Mouse (Mus musculus) stomach, embryonic 14.5 days (tissue): ENCODE results near the gene Hlx. TPM values are rescaled to one million over a fixed set of nuclear protein-coding genes. Genes with fewer than 3 reads are reported as not detected.

Experiments
- ATAC-seq: fragments of 200-750 bp; cut with Nextera tagmentation; 2 replicates; pipeline ENCODE4 v1.8.0; 2017; ENCODE audit warnings: low read depth, moderate TSS enrichment; ENCODE audit not compliant: insufficient number of reproducible peaks, insufficient read depth, low FRiP score
- H3K27ac ChIP-seq: fragments of 300-500 bp; sonication (generic); 2 replicates; pipeline ENCODE4 v1.5.1; 2014; ENCODE audit warnings: mild to moderate bottlenecking, low read length, moderate library complexity, mixed read lengths
- H3K27me3 ChIP-seq: fragments of 300-500 bp; sonication (generic); 2 replicates; pipeline ENCODE4 v1.6.1; 2014; ENCODE audit warnings: low read length, control low read depth, mixed read lengths; ENCODE audit not compliant: control insufficient read depth, insufficient read depth
- H3K36me3 ChIP-seq: fragments of 300-500 bp; sonication (generic); 2 replicates; pipeline ENCODE4 v1.6.1; 2014; ENCODE audit warnings: mild to moderate bottlenecking, control low read depth, low read length, moderate library complexity, mixed read lengths; ENCODE audit not compliant: control insufficient read depth, insufficient read depth
- H3K4me1 ChIP-seq: fragments of 300-500 bp; sonication (generic); 2 replicates; pipeline ENCODE4 v1.6.1; 2014; ENCODE audit warnings: low read length, control low read depth, mixed read lengths; ENCODE audit not compliant: control insufficient read depth, insufficient read depth
- H3K4me2 ChIP-seq: fragments of 300-500 bp; sonication (generic); replicated peaks from 2 replicates; pipeline ENCODE4 v1.6.1; 2014; ENCODE audit warnings: low read depth, low read length, control low read depth
- H3K4me3 ChIP-seq: fragments of 300-500 bp; sonication (generic); 2 replicates; pipeline ENCODE4 v1.5.1; 2014; ENCODE audit warnings: low read depth, low read length, control low read depth
- H3K9ac ChIP-seq: fragments of 300-500 bp; sonication (generic); replicated peaks from 2 replicates; pipeline ENCODE4 v1.6.1; 2014; ENCODE audit warnings: low read depth, mild to moderate bottlenecking, control low read depth, low read length, moderate library complexity, mixed read lengths
- H3K9me3 ChIP-seq: fragments of 300-500 bp; sonication (generic); 2 replicates; pipeline ENCODE4 v1.6.1; 2016; ENCODE audit warnings: low read depth, low read length, control low read depth; ENCODE audit not compliant: control insufficient read depth
- WGBS: fragments of 180-500 bp; shearing (Covaris S2); extraction: QIAGEN DNeasy Blood & Tissue Kit; methylation state at CpG from one replicate; pipeline ENCODE4 v1.1.7; 2014; 5-methylcytosine and 5-hydroxymethylcytosine counted together
- polyA plus RNA-seq: library from polyadenylated mRNA; unstranded; fragments of >200 nt; fragmentation: Nextera tagmentation; extraction: Ambion mirVana; gene quantifications from 2 replicates; pipeline ENCODE4 v1.2.1, GENCODE M21; 2014

Hlx gene
- polyA plus RNA-seq, 1 experiment from 2014 or later = 10.8 TPM

- Histone ChIP-seq H3K4me1 (no peaks in the 10 kb centered on the region), H3K27ac (no peak overlapping the region), H3K9me3 (no peaks in the 10 kb centered on the region), H3K9ac (no peak overlapping the region), H3K36me3 (no peaks in the 10 kb centered on the region), H3K27me3 (no peaks in the 10 kb centered on the region), H3K4me2 (no peak overlapping the region), H3K4me3 (no peak overlapping the region)
- ATAC-seq = no peak
- WGBS = 54% methylated on average over 3 of the region's 3 CpGs
Observed at GRCm38 (mm10) chr1:184763866-184764265, 31.4 kb upstream of the Hlx start.

DNA sequence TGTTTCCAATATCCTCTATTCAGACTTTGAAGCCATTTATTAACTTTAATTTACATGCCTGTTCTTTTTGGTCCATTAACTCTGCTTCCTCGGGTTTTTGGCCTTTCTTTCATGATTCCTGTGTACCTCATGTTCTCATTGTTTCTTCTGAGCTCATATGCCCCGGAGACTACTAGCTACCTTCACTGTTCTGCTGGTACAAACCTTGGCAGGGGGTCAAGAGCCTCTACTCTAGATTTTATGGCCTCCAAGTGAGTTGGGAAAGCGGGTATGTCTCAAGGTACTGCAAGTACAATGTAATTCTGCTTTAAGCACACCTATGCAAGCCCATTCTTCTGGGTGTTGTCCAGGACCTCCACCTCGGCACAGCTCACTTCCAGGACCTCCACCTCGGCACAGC lies 30.5 kb upstream of the Hlx start:
- H3K9ac ChIP-seq = no peak overlapping the region
- H3K4me3 ChIP-seq = no peak overlapping the region
- no peaks in the 10 kb centered on the region for H3K27me3 ChIP-seq
- H3K9me3 ChIP-seq = no peaks in the 10 kb centered on the region
- H3K27ac ChIP-seq = no peak overlapping the region
- WGBS = 74% methylated on average over 5 of the region's 5 CpGs
- ATAC-seq = no peak
- no peak overlapping the region for H3K4me2 ChIP-seq
- no peaks in the 10 kb centered on the region for H3K4me1 ChIP-seq
- H3K36me3 ChIP-seq = no peaks in the 10 kb centered on the region

DNA sequence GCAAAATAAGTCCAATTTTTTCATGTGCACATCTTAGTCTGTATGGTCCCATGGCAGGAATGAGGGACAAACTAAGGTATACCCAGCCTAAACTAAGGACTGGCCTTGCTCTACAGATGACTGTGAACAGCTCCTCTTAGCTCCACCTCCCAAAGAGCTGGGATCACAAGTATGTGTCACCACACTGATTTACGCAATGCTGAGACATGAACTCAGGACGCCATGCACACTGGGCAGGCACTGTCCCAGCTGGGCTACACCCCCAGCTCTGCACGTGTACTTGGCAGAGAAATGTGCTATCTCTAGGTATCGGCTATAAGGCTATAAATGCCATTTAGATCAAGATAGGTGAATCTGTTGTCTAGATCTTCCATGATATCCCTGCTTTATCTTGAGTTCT lies 29.6 kb upstream of the Hlx start:
- WGBS = 72% methylated on average over 4 of the region's 4 CpGs
- Histone ChIP-seq H3K36me3 (no peaks in the 10 kb centered on the region), H3K27me3 (no peaks in the 10 kb centered on the region), H3K9ac (no peak overlapping the region), H3K4me2 (no peak overlapping the region), H3K4me1 (no peaks in the 10 kb centered on the region), H3K9me3 (no peaks in the 10 kb centered on the region), H3K27ac (no peak overlapping the region), H3K4me3 (no peak overlapping the region)
- ATAC-seq = no peak

DNA sequence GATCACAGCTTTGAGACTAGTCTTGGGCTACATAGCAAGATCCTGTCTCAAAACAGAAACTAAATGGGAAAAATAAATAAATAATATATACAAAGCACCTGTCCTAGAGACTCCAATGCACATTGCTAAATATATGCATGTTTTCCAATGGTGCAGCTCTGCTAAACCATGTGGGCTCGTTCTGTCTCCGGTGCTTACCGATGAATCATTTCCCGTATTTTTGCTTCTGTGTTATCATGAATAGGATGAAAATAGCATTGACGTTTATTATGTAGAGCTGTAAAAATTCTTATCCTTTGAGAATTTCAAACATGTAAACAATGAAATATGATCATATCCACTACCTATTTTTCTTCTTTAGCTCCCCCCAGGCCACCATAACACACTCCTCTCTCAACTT lies 20.3 kb upstream of the Hlx start:
- Histone ChIP-seq H3K9ac (no peak overlapping the region), H3K27me3 (no peaks in the 10 kb centered on the region), H3K36me3 (no peaks in the 10 kb centered on the region), H3K9me3 (no peaks in the 10 kb centered on the region), H3K4me1 (no peaks in the 10 kb centered on the region; the same call in 1 of the 2 replicates), H3K27ac (no peak overlapping the region), H3K4me3 (no peak overlapping the region), H3K4me2 (no peak overlapping the region)
- 78% methylated on average over 5 of the region's 5 CpGs for WGBS
- ATAC-seq = no peak

DNA sequence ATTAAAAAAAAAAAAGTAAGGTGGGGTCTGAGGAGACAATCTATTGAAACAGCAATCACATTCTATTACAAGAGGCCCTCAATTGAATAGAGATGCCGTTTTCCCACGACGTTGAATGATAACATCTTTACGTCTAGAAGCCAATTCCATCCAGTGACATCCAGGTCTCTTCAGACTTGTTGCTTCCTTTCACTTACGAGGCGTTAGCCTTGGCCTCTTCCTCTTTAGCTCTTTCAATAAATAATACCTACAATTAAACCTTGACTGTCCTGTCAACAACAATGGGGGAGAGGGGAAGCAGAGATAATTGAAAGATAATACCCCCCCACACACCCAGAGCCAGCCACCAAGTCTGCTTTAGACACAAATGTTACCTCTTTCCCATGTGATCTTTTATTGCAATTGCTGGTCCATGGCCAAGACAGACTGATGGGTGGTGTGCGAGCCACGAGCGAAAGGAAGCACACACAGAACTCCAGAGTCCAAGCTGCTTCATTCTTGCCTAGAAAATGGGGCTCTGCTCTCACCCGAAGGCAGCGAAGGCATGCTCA lies 17.8 kb upstream of the Hlx start:
- H3K27ac ChIP-seq = no peak overlapping the region
- 82% methylated on average over 11 of the region's 11 CpGs for WGBS
- no peaks in the 10 kb centered on the region for H3K9me3 ChIP-seq
- no peaks in the 10 kb centered on the region for H3K27me3 ChIP-seq
- no peak overlapping the region for H3K9ac ChIP-seq
- H3K4me1 ChIP-seq = no peaks in the 10 kb centered on the region; the same call in 1 of the 2 replicates
- no peak overlapping the region for H3K4me3 ChIP-seq
- H3K36me3 ChIP-seq = no peaks in the 10 kb centered on the region
- no peak overlapping the region for H3K4me2 ChIP-seq
- no peak for ATAC-seq

DNA sequence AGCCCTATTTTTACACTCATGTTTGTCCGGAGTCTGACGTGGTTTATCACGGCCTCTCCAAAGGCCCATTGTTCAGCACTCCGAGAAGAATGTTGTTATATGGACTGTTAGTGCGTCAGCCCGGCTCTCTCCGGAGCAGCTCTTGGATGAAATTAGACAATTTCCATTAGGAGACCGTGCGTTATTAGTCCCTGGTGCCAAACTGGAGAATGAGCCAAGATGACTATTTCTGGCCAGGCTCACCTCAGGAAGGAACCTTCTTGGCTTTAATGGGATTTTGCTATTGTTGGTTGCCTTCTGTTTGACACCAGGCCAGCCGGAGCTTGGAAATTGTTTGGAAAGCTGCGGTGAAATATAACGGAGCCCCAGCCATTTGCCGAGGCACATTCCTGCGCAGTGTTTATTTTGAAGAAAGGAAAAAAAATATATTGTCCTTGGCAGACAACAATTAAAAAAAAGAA lies 16.3 kb upstream of the Hlx start:
- H3K36me3 ChIP-seq = no peaks in the 10 kb centered on the region
- no peak overlapping the region for H3K27ac ChIP-seq
- WGBS = 26% methylated on average over 14 of the region's 14 CpGs
- H3K9ac ChIP-seq = no peak overlapping the region
- no peak overlapping the region for H3K4me3 ChIP-seq
- ATAC-seq = no peak
- no peak overlapping the region for H3K4me2 ChIP-seq
- H3K9me3 ChIP-seq = no peaks in the 10 kb centered on the region
- H3K27me3 ChIP-seq = no peaks in the 10 kb centered on the region
- no peaks in the 10 kb centered on the region; the same call in 1 of the 2 replicates for H3K4me1 ChIP-seq

DNA sequence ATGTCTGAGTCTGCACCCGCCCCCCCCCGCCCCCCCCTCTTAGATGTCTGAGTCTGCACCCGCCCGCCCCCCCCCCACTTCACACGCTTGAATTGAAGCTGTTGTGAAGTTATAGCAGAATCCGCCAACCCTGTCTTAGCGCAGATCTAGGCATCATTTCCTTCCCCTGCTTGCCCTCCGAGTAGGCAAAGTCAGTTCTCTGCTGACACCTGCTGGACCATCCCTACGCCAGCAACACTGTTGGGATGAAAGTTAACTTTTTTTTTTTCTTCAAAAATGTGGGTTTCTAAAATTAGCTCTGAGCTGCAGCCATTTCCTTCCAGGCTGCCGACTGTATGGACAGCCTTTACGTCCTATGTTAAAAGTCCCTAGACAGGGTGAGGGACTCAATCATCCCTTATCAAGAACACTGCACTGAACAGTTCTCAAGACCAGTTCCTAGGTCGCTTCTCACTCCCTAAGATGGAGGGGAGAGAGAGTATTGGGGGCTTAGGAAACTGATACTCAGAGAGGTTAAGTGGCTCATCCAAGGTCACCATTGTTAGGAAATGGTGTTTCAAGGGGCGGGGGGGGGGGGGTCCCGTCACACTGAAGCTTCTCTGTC lies 5.6 kb upstream of the Hlx start:
- Histone ChIP-seq H3K4me1 (no peaks in the 10 kb centered on the region), H3K27ac (no peak overlapping the region), H3K4me2 (no peak overlapping the region), H3K9me3 (no peaks in the 10 kb centered on the region), H3K4me3 (no peak overlapping the region), H3K36me3 (no peaks in the 10 kb centered on the region), H3K9ac (no peak overlapping the region), H3K27me3 (peaks cover 43% of the 10 kb centered on the region)
- 0 out of 2 replicates have a peak, but pooled peaks have one; percentile 60 for ATAC-seq
- WGBS = 4% methylated on average over 12 of the region's 14 CpGs

- Histone ChIP-seq H3K27ac (no peak overlapping the region), H3K4me1 (peaks cover 3% of the 10 kb centered on the region; the same call in 1 of the 2 replicates), H3K27me3 (peaks cover 48% of the 10 kb centered on the region), H3K4me2 (no peak overlapping the region), H3K9ac (no peak overlapping the region), H3K4me3 (no peak overlapping the region), H3K9me3 (no peaks in the 10 kb centered on the region), H3K36me3 (no peaks in the 10 kb centered on the region)
- WGBS = 30% methylated on average over 2 of the region's 2 CpGs
- no peak for ATAC-seq
Observed at GRCm38 (mm10) chr1:184737228-184737627, 4.8 kb upstream of the Hlx start.

GRCm38 (mm10) chr1:184736260-184736659 lies 3.8 kb upstream of the Hlx start:
- 22% methylated on average over 5 of the region's 5 CpGs for WGBS
- ATAC-seq = no peak
- Histone ChIP-seq H3K4me1 (peaks cover 5% of the 10 kb centered on the region; the same call in 1 of the 2 replicates), H3K9ac (no peak overlapping the region), H3K36me3 (no peaks in the 10 kb centered on the region), H3K9me3 (no peaks in the 10 kb centered on the region), H3K4me2 (no peak overlapping the region), H3K27ac (no peak overlapping the region), H3K4me3 (no peak overlapping the region), H3K27me3 (peaks cover 52% of the 10 kb centered on the region)
